Mouse (Mus musculus) cerebellum, adult 2 months (tissue): ENCODE results near the gene Emc6.

ENCODE experiments used
- CTCF ChIP-seq: fragments of 200-500 bp; IDR thresholded peaks from 2 replicates; pipeline ENCODE4 v1.5.1; 2011; ENCODE audit warnings: low read depth, mild to moderate bottlenecking, control low read depth, low read length, moderate library complexity, borderline replicate concordance; ENCODE audit not compliant: insufficient read depth
- POLR2A ChIP-seq: fragments of 200-500 bp; IDR thresholded peaks from 2 replicates; pipeline ENCODE4 v1.6.1; 2011; ENCODE audit warnings: low read length, control low read depth, borderline replicate concordance; ENCODE audit not compliant: insufficient read depth

- TF ChIP-seq CTCF (no peak), POLR2A (no peak)
Measured at GRCm38 (mm10) chr11:73137116-73137515, 39.7 kb downstream of the Emc6 start.
